Mouse (Mus musculus) myocyte (in vitro differentiated cells): Measurements from ENCODE around the gene Olfr1417. TPM values are rescaled to one million over a fixed set of nuclear protein-coding genes. Genes with fewer than 3 reads are reported as not detected.

ENCODE experiments used
- H3K27me3 ChIP-seq: one replicate; pipeline ENCODE4 v1.6.1; 2011; ENCODE audit not compliant: control insufficient read depth, insufficient read depth, insufficient read length
- H3K36me3 ChIP-seq: one replicate; pipeline ENCODE4 v1.6.1; 2011; ENCODE audit not compliant: control insufficient read depth, insufficient read depth
- H3K4me2 ChIP-seq: one replicate; pipeline ENCODE4 v1.6.1; 2011; ENCODE audit warnings: low read depth, control low read depth
- H3K4me3 ChIP-seq: one replicate; pipeline ENCODE4 v1.5.1; 2011; ENCODE audit warnings: mild to moderate bottlenecking, control low read depth, moderate library complexity
- H3K79me2 ChIP-seq: one replicate; pipeline ENCODE4 v1.6.1; 2011; ENCODE audit not compliant: control insufficient read depth, insufficient read depth
- H3ac ChIP-seq: one replicate; pipeline ENCODE4 v1.6.1; 2011; ENCODE audit not compliant: control insufficient read depth, insufficient read length
- CEBPB ChIP-seq: IDR thresholded peaks from 2 replicates; pipeline ENCODE4 v1.6.1; 2011; ENCODE audit warnings: mild to moderate bottlenecking, moderate library complexity; ENCODE audit not compliant: poor library complexity, insufficient read depth, severe bottlenecking
- E2F4 ChIP-seq: IDR thresholded peaks from one replicate; pipeline ENCODE4 v1.6.1; 2011; ENCODE audit warnings: mild to moderate bottlenecking, control low read depth, moderate library complexity; ENCODE audit not compliant: insufficient read depth
- MAX ChIP-seq: IDR thresholded peaks from one replicate; pipeline ENCODE4 v1.6.1; 2011; ENCODE audit warnings: low read depth, mild to moderate bottlenecking, control low read depth
- MYOD1 ChIP-seq, 3 experiments: IDR thresholded peaks; one replicate each; pipeline ENCODE4 v1.6.1; 2011; ENCODE audit warnings: control low read depth in 2 of 3, low read depth in 2 of 3, mild to moderate bottlenecking in 2 of 3, moderate library complexity in 1 of 3; ENCODE audit not compliant: insufficient read length in 2 of 3, control insufficient read depth in 1 of 3
- MYOG ChIP-seq, 3 experiments: IDR thresholded peaks; one replicate each; pipeline ENCODE4 v1.6.1; 2011; ENCODE audit warnings: control low read depth in 2 of 3, low read depth in 2 of 3, mild to moderate bottlenecking in 2 of 3; ENCODE audit not compliant: insufficient read length in 2 of 3, control insufficient read depth in 1 of 3, insufficient read depth in 1 of 3
- POLR2A ChIP-seq: IDR thresholded peaks from one replicate; pipeline ENCODE4 v1.6.1; 2011; ENCODE audit warnings: low read depth, mild to moderate bottlenecking, control low read depth, moderate library complexity; ENCODE audit not compliant: insufficient read length
- POLR2AphosphoS2 ChIP-seq: IDR thresholded peaks from one replicate; pipeline ENCODE4 v1.6.1; 2011; ENCODE audit warnings: low read depth, control low read depth; ENCODE audit not compliant: insufficient read length
- REST ChIP-seq: IDR thresholded peaks from one replicate; pipeline ENCODE4 v1.6.1; 2011; ENCODE audit warnings: mild to moderate bottlenecking, control low read depth, moderate library complexity; ENCODE audit not compliant: insufficient read depth, insufficient read length
- SRF ChIP-seq: IDR thresholded peaks from one replicate; pipeline ENCODE4 v1.6.1; 2011; ENCODE audit warnings: low read depth; ENCODE audit not compliant: control insufficient read depth, insufficient read length
- TCF12 ChIP-seq: IDR thresholded peaks from one replicate; pipeline ENCODE4 v1.6.1; 2011; ENCODE audit warnings: mild to moderate bottlenecking, control low read depth; ENCODE audit not compliant: poor library complexity, insufficient read depth, severe bottlenecking
- TCF3 ChIP-seq: IDR thresholded peaks from one replicate; pipeline ENCODE4 v1.6.1; 2011; ENCODE audit warnings: low read depth, control low read depth; ENCODE audit not compliant: insufficient read length
- USF1 ChIP-seq: IDR thresholded peaks from one replicate; pipeline ENCODE4 v1.6.1; 2011; ENCODE audit warnings: low read depth, mild to moderate bottlenecking, control low read depth, moderate library complexity
- polyA plus RNA-seq: library from polyadenylated mRNA; unstranded; fragments of >200 nt; fragmentation: generic; extraction: Trizol; gene quantifications from one replicate; pipeline ENCODE4 v1.2.1, GENCODE M21; 2012; ENCODE audit warnings: missing spikeins

Olfr1417 gene
- polyA plus RNA-seq, 1 experiment, result not detected

- Histone ChIP-seq H3K79me2 (no peaks in the 10 kb centered on the region), H3K36me3 (no peaks in the 10 kb centered on the region), H3K27me3 (no peaks in the 10 kb centered on the region), H3K4me2 (no peak overlapping the region), H3ac (no peak overlapping the region), H3K4me3 (no peak overlapping the region)
- TF ChIP-seq POLR2A (no peak), TCF3 (no peak), POLR2AphosphoS2 (no peak), E2F4 (no peak), TCF12 (no peak), MYOD1 (IDR thresholded peaks at IDR 0.05; ENCODE audit: control insufficient read depth in 1 of 3, insufficient read length in 2 of 3, low read depth in 2 of 3) (no peak), SRF (no peak)
Observed at GRCm38 (mm10) chr19:11823346-11824065, 15.5 kb downstream of the Olfr1417 start.

- Histone ChIP-seq H3K4me3 (peak overlapping the region; percentile 39), H3K27me3 (no peaks in the 10 kb centered on the region), H3K36me3 (no peaks in the 10 kb centered on the region), H3K79me2 (no peaks in the 10 kb centered on the region), H3K4me2 (peak overlapping the region; percentile 100), H3ac (no peak overlapping the region)
- TF ChIP-seq MYOG (IDR thresholded peaks at IDR 0.05; ENCODE audit: control insufficient read depth in 1 of 3, insufficient read depth in 1 of 3, insufficient read length in 2 of 3, low read depth in 2 of 3) (no peak), CEBPB (no peak), REST (no peak), TCF3 (no peak), POLR2AphosphoS2 (no peak), TCF12 (no peak), SRF (no peak), USF1 (no peak), E2F4 (no peak), POLR2A (no peak), MYOD1 (IDR thresholded peaks at IDR 0.05; ENCODE audit: control insufficient read depth in 1 of 3, insufficient read length in 2 of 3, low read depth in 2 of 3) (no peak), MAX (no peak)
Observed at GRCm38 (mm10) chr19:11820211-11820610, 18.8 kb downstream of the Olfr1417 start.

GRCm38 (mm10) chr19:11819800-11820199 lies 19.2 kb downstream of the Olfr1417 start:
- no peak for TF ChIP-seq SRF
- TF ChIP-seq MYOD1 (IDR thresholded peaks at IDR 0.05; ENCODE audit: control insufficient read depth in 1 of 3, insufficient read length in 2 of 3, low read depth in 2 of 3), result no peak
- TF ChIP-seq POLR2AphosphoS2, result no peak
- TF ChIP-seq CEBPB, result no peak
- TF ChIP-seq E2F4, result no peak
- TF ChIP-seq MAX, result no peak
- H3K4me3 ChIP-seq, result peak overlapping the region; percentile 39
- no peaks in the 10 kb centered on the region for H3K27me3 ChIP-seq
- no peaks in the 10 kb centered on the region for H3K79me2 ChIP-seq
- H3K36me3 ChIP-seq, result no peaks in the 10 kb centered on the region
- H3K4me2 ChIP-seq, result peak overlapping the region; percentile 100
- H3ac ChIP-seq, result no peak overlapping the region

GRCm38 (mm10) chr19:11819143-11819700 lies 19.8 kb downstream of the Olfr1417 start, which contains the start of gene Stx3:
TSS of gene Stx3 (minus strand) at chr19:11819403.
- Histone ChIP-seq H3K4me2 (peak within 1 kb of the TSS; percentile 100), H3ac (no peak within 1 kb of the TSS), H3K36me3 (no peaks in the 10 kb centered on the region), H3K79me2 (no peaks in the 10 kb centered on the region), H3K4me3 (peak within 1 kb of the TSS; percentile 39), H3K27me3 (no peaks in the 10 kb centered on the region)
- TF ChIP-seq POLR2A (no peak), TCF3 (no peak), USF1 (no peak), MYOG (IDR thresholded peaks at IDR 0.05; ENCODE audit: control insufficient read depth in 1 of 3, insufficient read depth in 1 of 3, insufficient read length in 2 of 3, low read depth in 2 of 3) (no peak), MAX (no peak), TCF12 (no peak)

- Histone ChIP-seq H3K27me3 (no peaks in the 10 kb centered on the region), H3ac (no peak overlapping the region), H3K36me3 (no peaks in the 10 kb centered on the region), H3K79me2 (no peaks in the 10 kb centered on the region), H3K4me3 (peak overlapping the region; percentile 39), H3K4me2 (peak overlapping the region; percentile 100)
- TF ChIP-seq MYOG (IDR thresholded peaks at IDR 0.05; ENCODE audit: control insufficient read depth in 1 of 3, insufficient read depth in 1 of 3, insufficient read length in 2 of 3, low read depth in 2 of 3) (no peak), REST (no peak), CEBPB (no peak), POLR2A (no peak), MAX (no peak), USF1 (peak; percentile 52), SRF (no peak), E2F4 (no peak), MYOD1 (IDR thresholded peaks at IDR 0.05; ENCODE audit: control insufficient read depth in 1 of 3, insufficient read length in 2 of 3, low read depth in 2 of 3) (peak in 1 of 3 experiments; percentile 8), POLR2AphosphoS2 (no peak)
Observed at GRCm38 (mm10) chr19:11818199-11819142, 20.5 kb downstream of the Olfr1417 start.
